Mouse (Mus musculus) thymus, adult 2 months (tissue): ENCODE data around the gene Olfr66.

Experiments used
- CTCF ChIP-seq: fragments of 200-500 bp; IDR thresholded peaks from 2 replicates; pipeline ENCODE4 v1.5.1; 2012; ENCODE audit warnings: mild to moderate bottlenecking, control low read depth, low read length, moderate library complexity, borderline replicate concordance; ENCODE audit not compliant: control insufficient read depth, poor library complexity, insufficient read depth; ENCODE audit errors: extremely low read depth
- POLR2A ChIP-seq: fragments of 200-500 bp; IDR thresholded peaks from 2 replicates; pipeline ENCODE4 v1.6.1; 2012; ENCODE audit warnings: mild to moderate bottlenecking, low read length, control low read depth, moderate library complexity; ENCODE audit not compliant: control insufficient read depth, poor library complexity, insufficient read depth; ENCODE audit errors: extremely low read depth

DNA sequence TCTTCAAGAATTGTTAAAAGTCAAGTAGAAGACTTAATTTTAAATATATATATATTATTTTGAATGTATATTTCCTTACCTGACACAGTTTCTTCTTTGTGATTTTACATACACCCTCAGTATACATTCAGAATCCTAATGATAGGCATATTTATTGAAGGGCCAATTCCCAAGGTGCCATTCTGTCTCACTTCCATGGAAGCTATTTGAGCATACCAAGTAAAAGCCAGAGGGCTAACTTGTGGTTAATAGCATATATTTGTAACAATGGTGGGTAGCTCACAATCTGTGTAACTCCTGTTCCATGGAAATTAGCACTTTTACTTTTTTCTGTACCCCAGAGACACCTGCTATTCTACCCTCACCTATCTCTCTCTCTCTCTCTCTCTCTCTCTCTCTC is at the start of gene Olfr66:
- TF ChIP-seq CTCF (no peak), POLR2A (no peak)
